Mouse (Mus musculus) R1 (cell line): ENCODE measurements around the gene Slc16a9.

Experiments
- DNase-seq: peaks from one replicate; pipeline ENCODE4 v3.0.0-alpha.2; 2018; ENCODE audit warnings: low read depth, low spot score

The Slc16a9 gene

GRCm38 (mm10) chr10:70299653-70300052 lies 54.8 kb downstream of the Slc16a9 start:
- no peak for DNase-seq

GRCm38 (mm10) chr10:70301190-70301589 lies 56.3 kb downstream of the Slc16a9 start:
- peak; percentile 67 for DNase-seq

- DNase-seq: peak; percentile 86
These were observed 58.3 kb downstream of the Slc16a9 start for GRCm38 (mm10) chr10:70303203-70303602.

- no peak for DNase-seq
These were observed 60.8 kb downstream of the Slc16a9 start for GRCm38 (mm10) chr10:70305683-70306082.

- no peak for DNase-seq
These were observed 64.5 kb downstream of the Slc16a9 start for GRCm38 (mm10) chr10:70309416-70309815.

- no peak for DNase-seq
These were observed 65.7 kb downstream of the Slc16a9 start for GRCm38 (mm10) chr10:70310646-70311045.

- no peak for DNase-seq
These were observed 71.0 kb downstream of the Slc16a9 start for GRCm38 (mm10) chr10:70315895-70316294.

GRCm38 (mm10) chr10:70316856-70317255 lies 72.0 kb downstream of the Slc16a9 start:
- DNase-seq: peak; percentile 87

GRCm38 (mm10) chr10:70317394-70317965 lies 72.6 kb downstream of the Slc16a9 start:
- DNase-seq: no peak

GRCm38 (mm10) chr10:70318630-70319029 lies 73.7 kb downstream of the Slc16a9 start:
- peak; percentile 86 for DNase-seq

GRCm38 (mm10) chr10:70325518-70325917 lies 80.6 kb downstream of the Slc16a9 start:
- DNase-seq: peak; percentile 99

- DNase-seq: no peak
These were observed 82.4 kb downstream of the Slc16a9 start for GRCm38 (mm10) chr10:70327331-70327730.

- DNase-seq: peak; percentile 86
These were observed 83.2 kb downstream of the Slc16a9 start for GRCm38 (mm10) chr10:70328139-70328538.
